Mouse (Mus musculus) heart, adult 18-20 months (tissue): ENCODE data around the gene Ssh2. TPM values are rescaled to one million over a fixed set of nuclear protein-coding genes. Genes with fewer than 3 reads are reported as not detected.
"Not testable (repeated sequence)": the region's sequence is repeated elsewhere in the genome, so short reads cannot be mapped to it uniquely, and the experiment has no call there.

Source experiments
- DNase-seq, 2 experiments: peaks; one replicate each; pipeline ENCODE4 v3.0.0; 2021 to 2022; ENCODE audit warnings: mixed read lengths in 1 of 2
- total RNA-seq, 2 experiments: library from RNA; stranded (reverse); gene quantifications; 2 replicates each; pipeline ENCODE4 v1.2.3; 2021

Ssh2 gene
- total RNA-seq, 2 experiments from 2014 or later = 64.2 to 78.9 TPM

DNA sequence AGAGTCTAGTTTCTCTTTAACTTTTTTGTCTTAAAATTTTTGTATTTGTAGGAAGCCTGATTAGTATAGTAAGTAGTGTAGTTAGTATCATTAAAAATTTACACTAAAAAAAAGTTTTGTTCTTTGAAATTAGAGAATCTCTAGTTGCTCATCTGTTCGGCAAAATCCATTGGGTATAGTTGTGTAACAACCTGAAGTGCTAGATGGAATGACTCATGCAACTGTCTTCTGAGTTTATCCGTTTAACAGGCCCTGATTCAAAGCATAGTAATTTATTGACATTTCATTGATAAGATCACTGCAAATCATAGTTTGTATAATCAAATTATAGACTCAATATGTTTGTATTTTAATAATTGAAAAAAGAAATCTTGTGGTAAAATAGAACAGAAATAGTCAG, 14.7 kb downstream of the Ssh2 start:
- no peak for DNase-seq

DNA sequence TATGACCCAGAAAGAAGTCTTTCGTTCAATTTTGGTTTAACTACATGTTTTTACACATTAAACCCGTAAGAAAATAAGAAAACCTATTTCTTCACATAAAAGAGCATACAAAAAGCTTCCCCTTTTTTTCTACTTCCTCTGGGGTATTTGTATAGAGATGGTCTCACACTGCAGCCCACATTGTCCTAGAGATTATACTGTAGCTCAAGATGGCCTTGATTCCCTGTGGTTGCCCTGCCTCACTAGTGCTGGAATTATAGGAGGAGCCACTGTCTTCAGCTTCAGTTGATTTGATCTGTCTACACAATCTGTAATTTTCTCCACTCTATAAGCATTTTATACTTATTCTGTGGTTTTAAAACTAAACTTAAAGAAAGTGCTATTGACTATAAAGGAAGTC, 15.4 kb downstream of the Ssh2 start:
- DNase-seq = no peak

DNA sequence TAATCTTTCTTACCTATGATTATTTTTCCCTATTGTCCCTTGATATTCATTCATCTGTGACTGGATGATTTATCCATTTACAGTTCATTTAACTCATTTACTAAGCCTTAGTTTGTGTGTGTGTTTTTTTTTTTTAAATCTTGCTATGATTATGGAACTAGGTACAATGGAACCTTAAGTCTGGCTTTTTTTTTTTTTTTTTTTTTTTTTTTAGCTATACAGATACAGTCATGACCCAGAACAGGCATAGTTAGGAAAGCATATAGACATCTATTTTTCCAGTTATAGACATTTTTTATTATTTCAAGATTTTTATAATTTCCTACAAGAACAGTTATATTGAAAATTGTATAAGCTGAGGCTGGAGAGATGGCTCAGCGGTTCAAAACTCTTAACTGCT, 19.2 kb downstream of the Ssh2 start:
- no peak for DNase-seq

DNA sequence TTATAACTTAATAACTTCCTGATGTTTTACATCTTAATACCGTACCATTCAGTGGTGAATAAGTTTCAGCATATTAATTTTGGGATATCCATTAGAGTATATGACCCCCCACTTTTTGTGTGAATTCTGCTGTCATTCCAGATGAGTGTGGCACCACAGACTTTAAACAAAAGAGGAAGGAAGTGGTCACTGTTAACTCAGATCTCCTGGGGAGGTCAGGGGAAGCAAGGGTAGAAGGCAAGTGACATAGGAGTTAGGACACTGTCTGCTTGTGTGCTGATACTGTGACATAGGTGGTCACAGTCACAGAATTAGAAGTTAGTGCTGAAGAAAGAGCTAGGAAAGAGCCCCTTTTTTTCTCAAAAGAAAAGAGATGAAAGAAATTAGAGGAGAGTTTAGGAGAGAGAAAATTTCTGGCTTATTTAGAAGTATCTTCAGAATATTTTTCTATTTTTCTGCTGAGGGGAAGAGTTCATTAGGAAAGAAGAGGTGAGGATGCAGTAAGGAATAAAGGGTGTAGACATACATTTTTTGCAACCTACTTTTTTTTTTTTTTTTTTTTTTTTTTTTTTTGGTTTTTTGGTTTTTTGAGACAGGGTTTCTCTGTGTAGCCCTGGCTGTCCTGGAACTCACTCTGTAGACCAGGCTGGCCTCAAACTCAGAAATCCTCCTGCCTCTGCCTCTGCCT, 23.7 kb downstream of the Ssh2 start:
- DNase-seq = no peak

DNA sequence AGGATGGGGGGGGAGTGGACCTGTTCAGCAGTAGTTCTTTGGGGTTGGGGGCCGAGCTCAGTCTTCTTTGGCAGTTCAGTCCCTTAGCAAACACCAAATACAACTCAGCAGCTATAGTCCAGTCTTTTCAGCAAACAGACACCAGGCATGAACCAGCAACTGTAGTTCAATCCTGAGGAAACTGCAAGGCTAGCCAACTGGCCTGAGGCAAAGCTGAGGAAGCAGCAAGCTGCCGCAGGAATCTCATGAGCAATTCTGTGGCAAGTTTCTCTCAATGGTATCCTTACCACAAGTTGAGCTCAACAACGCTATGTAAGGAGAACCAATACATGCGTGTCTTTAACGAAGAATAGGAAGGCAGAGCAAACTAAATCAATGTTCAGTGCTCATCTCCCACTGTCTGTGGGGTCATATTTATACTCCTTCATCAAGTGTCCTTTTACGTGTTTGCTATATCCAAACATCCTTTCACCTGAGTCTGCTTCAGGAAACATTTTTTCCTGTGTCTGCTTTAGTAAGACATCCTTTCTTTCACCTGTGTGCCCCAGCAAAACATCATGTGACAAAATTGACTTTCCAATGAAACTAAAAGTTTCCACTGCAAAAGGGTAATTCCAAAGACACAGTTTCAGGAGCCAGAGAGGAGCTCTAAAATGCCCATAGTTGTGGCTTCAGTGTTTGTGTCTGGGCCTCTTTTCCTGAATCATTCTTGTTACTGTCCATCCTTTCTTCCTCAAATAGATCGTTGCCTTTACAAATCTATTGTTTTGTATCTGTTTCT, 24.6 kb downstream of the Ssh2 start:
- DNase-seq = no peak

DNA sequence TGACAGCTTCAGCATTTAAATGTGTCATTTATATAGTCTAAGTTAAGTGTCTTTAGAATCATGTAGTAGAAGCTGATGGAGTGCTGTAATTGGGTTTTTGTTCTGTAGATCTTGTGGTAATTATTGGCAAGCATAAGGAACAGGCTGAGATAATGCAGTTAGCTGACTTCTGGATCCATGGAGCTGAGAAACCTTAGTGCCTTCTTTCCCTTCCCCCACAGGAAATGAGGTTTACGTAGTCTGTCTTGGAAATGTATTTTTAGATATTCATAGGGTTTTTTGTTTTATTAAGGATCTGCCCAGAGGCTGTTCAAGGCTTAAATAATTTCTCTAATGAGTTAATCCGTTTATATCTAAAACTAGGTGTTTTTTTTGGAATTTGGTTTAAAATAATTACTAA, 26.8 kb downstream of the Ssh2 start:
- no peak for DNase-seq

DNA sequence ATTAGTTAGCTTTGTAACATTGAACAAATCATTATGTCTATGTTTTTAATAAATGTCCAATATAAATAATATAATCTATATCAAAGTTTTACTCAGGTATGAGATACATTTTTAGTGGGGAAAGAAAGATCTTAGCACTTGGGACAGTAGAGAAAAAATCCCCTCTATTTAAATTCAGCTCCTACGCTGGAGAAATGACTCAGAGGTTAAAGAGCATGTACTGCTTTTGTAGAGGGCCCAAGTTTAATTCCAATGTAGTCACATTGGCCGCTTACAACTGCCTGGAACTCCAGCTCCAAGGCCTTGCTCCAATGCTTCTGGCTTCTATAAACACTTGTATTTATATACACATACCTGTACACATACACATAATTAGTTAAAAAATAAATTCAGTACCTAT, 36.7 kb downstream of the Ssh2 start:
- no peak for DNase-seq

DNA sequence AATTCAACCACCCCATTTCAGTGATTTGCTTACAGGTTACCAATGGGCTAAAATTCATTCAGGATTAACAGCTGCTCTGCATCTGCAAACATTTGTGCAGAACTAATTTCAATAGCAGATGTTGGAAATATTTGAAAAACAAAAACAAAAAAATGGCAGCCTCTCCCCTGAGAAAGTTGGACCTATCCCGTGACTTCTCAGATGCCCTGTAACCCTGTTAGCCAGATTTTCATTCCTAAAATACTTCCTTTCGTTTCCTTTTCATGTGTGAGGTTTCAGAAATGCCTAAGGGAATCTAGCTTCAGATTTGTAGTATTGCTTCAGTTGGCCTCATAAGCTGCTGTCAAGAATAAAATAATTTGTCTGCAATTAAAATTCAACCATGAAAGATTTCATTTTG, 43.4 kb downstream of the Ssh2 start:
- peak in 1 of 2 experiments; percentile 54 for DNase-seq

DNA sequence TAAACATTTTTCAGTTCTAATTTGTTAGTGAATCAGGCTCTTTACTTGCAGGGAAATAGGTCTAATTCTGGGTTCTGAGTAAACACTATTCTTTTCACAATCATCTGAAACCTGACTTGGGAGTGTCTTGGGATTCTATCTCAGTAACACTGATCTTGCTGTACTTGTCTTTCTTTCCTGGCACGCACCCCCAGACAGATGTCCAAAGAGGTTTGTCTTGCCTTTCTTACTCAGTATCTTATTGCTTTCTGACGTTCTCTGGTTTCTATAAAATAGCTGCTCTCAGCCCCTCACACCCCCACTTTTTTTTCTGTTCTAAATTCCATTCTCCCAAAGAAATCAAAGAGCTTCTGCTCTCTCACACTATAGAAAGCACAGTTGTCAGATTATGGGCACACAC, 51.3 kb downstream of the Ssh2 start:
- DNase-seq = no peak

DNA sequence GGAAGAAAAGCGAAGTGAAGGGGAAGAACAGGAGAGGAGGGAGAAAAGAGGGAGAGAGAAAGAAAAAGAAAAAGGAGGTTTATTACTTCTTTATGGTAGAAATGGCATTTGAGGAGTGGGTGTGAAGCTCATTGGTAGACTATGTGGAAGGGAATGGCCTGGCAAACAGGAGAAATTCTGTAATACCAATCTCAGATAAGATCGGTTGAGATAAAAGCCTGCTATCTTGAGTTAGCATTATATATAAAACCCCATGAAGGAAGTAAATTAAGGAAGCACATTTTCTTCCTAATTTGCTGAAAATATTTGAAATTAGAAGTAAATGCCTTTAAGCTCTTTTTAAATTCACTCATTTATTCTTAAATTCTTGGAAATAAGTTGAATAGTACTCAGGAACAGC, 59.9 kb downstream of the Ssh2 start:
- no peak for DNase-seq

DNA sequence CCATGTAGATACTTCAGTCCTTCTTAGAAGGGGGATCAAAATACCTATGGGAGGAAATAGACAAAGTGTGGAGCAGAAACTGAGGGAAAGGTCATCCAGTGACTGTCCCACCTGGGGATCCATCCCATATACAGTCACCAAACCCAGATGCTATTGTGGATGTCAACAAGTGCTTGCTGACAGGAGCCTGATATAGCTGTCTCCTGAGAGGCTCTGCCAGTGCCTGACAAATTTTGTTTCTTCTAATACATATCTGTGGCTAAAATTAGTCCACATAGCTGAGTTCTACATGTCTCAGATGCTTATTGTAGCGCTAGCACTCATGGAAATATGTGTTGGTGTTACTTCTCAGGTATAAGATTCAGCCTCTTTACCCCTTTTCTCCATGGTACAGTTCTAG, 62.5 kb downstream of the Ssh2 start:
- DNase-seq = peak in 1 of 2 experiments; percentile 51

DNA sequence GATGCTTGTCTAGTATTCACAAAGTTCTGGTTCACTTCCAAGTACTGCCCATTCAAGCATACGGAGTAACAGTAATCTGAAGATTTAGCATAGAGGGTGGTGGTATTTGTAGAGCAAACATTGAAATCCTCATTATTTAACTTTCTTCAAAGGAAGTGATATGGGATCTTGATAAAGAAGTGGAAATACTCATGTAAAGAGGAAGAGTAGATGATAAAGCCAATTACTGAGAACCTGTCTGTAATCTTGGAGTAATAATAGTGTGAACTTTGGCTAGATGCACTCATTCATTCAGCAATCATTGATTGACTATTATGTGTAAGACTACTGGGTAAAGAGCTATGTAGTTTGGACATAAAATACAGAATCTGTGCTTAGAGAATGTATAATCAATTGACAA, 64.1 kb downstream of the Ssh2 start:
- DNase-seq = no peak

DNA sequence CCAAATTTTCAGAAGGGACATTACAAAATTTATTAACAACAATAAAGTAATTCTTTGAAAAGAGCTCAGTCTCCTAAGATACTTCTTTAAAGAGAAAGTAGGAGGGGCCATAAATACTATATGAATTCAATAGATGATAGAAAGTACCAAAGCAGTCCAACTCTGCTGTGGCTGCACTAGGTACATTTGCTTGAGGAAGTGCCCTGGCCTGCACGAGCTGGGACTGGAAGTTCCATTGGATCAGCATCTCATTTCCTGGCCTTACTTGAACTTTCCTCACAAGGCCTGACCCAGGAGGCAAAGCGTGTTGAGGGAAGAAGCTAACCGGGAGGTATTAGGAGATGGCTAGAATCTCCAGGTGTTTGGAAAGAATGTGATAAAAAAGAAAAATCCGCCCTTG, 75.4 kb downstream of the Ssh2 start:
- DNase-seq = no peak

DNA sequence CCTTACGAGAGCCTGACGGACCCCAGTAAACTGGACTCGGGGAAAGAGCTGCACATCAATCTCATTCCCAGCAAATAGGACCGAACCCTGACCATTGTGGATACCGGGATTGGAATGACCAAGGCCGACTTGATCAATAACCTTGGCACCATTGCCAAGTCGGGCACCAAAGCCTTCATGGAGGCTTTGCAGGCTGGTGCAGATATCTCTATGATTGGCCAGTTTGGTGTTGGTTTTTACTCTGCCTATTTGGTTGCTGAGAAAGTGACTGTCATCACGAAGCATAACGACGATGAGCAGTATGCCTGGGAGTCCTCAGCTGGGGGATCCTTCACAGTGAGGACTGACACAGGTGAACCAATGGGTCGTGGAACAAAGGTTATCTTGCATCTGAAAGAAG, 77.6 kb downstream of the Ssh2 start:
- not testable (repeated sequence) for DNase-seq

DNA sequence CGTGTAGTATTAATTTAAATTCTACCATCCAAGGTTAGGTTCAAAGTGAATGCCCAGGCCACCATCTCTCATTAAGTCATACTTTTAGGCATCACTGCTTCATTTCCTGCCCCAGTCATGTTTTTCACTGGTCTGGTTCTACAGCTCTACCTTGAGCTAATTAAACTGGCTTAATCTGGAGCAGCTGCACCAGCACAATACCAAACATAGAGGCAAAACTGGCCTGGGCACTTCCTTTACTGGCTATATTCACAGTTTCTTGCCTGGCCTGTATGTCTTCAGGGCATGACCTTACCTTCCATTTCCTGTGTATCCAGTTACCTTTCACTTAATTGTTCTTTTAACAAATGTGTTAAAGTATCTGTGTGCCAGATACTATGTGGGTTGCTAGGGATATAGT, 81.2 kb downstream of the Ssh2 start:
- DNase-seq = no peak

DNA sequence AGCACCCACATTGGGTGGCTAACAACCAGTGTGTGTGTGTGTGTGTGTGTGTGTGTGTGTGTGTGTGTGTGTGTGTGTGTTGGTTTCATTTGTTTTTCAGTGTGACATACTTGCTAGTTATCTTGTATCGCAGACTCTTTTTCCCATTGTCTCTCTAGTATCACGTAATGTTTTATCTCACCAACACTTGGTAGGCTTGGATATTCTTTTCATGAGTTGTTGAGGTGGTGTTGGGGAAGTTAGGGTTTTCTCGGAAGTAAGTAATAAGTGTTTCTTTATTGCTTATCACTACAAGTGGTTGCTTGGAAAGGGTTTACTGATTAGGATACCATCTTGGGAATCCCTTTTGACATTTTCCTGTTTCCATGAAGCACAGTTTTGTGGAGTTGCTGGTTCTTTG, 91.1 kb downstream of the Ssh2 start:
- no peak for DNase-seq

DNA sequence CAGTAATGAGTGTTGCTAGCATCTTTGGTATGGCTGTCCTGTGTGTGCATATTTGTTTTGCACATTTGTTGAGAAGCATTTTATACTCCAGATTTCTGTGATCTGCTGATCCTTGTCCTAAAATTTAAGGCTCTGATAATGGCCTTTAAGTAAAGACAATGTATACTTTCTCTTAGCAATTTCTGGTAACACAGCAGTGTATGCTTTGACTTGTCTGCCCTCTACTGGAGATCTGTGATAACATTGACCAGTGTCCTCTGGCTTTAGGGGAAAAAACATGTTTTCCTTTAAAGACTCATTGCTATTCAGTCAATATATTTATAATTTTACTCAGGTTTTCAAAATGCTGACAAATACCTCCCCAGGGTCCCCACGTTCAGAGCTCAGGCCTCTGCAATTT, 92.4 kb downstream of the Ssh2 start:
- peak; percentile 40 to 80 for DNase-seq

DNA sequence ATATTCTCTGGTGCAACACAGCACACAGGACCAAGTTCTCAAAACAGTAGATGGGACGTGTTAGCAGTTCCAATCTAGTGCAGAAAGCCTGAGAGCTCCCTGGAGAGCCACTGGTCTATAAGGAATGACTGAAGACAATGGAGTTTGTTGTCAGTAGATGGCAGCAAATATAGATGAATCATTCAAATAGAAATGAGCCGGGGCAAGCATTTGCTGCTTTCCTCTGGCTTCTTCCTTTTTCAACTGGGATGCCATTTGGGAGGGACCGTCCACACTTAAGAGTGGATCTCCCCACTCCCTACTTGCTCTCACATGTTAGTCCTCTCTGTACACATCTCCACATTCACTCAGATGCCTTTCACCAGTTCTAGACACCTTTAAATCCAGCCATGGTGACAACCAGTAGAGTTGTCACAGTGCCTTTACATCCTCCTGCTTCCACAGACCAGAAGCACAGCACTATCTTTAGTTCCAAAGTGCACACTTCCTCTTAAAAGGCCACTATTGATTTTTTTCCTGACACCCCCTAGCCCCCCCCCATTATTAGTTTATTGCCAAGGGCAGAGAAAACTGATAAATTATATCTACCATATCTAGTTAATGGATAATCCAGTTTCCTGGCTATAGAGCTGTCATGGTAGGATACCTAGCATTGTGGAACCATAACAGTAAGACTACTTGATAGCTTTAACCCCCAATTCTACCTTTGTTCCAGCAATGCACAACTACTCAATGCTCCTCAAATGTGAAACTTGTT, 101.8 kb downstream of the Ssh2 start:
- DNase-seq = peak; percentile 64 to 81

DNA sequence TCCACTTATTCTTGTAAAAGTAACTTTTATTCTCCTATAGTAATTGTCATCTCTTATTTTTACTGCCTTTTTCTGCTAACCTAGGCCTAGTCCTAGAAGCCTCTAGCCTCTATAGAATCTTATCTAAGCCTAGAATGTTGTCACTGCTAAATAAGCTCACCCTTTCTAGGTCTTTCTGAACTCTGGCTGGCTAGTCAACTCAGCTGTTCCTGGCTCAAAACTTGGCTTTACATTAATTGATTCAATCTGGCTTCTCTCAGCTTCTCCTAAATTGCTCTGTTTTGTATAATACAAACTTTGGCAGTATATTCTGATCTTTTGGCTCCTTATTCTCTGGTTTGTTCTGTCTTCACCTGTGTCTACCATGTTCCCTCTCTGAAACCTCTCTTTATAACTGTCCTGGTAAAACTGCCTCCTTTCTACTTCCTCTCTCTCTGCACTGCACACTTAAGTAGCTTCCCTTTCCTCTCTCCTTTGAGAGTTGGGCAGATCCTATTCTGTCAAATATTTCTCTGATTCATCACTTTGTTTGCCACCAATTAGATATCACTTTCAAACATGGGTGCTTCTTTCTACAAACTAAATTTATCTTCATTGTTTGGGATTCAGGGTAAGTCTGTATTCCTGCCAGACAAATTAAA, 102.5 kb downstream of the Ssh2 start:
- no peak for DNase-seq

DNA sequence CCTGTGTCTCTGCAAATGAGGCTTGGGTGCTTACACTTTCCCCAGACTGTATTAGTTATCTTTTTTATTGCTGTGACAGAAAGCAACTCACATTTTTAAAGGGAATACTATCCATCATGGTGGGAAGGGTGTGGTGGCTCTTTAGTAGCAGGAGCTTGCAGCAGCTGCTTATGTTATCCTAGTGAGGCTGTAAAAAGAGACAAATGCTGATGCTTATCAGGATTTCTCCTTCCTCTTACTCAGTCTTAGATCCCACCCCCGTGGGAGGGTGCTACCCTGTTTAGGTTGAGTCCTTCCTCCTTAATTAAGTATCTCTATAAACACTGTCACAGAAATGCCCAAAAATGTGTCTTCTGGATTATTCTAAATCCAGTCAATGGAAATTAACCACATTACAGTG, 105.1 kb downstream of the Ssh2 start:
- no peak for DNase-seq

DNA sequence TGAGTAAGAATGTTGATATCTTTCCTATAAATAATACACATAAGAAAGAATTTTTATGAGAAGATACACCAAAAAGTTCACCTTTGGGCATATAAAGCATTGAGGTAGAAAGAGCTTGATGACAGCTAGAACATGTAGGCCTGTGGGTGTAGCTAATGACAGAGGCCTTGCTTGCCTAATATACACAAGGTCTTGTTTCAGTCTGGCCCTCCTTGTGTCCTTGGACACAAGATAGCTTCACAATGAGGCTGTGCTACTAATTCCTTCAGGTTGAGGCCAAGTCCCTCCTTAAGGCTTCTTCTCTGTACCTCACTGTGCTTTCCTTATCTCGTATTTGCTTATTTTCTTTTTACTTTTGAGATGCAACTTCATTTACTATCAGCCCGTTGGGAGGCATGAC, 114.4 kb downstream of the Ssh2 start:
- no peak for DNase-seq

DNA sequence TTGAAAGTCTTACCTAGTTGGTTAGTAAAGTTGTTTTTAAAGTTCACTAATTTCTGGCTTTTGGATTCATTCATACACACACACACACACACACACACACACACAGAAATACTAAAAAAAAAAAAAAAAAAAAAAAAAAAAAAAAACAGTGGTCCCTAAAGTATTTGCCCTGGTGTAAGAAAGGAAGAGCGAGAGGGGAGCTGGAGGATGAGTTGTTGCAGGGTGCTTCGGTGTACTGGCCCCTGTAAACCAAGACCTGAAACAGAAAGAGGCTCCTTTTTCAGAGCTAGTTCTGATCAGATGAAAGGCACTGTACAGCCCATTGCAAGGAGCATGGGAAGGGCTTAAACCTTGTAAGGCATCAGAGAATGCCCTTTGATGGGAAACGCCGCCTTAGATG, 131.2 kb downstream of the Ssh2 start:
- DNase-seq = no peak
